Mouse (Mus musculus) heart, adult 2 months (tissue): ENCODE data around the gene Clns1a.

Source experiments
- CTCF ChIP-seq: fragments of 200-600 bp; IDR thresholded peaks from 2 replicates; pipeline ENCODE4 v1.8.1; 2022; ENCODE audit warnings: antibody characterized with exemption, mild to moderate bottlenecking, moderate library complexity
- POLR2A ChIP-seq: fragments of 200-500 bp; IDR thresholded peaks from 2 replicates; pipeline ENCODE4 v1.6.1; 2011; ENCODE audit warnings: mild to moderate bottlenecking, low read depth, low read length, control low read depth; ENCODE audit not compliant: insufficient read depth

- TF ChIP-seq CTCF (no peak), POLR2A (no peak)
Measured at GRCm38 (mm10) chr7:97737256-97737637, 40.8 kb downstream of the Clns1a start.
